Mouse (Mus musculus) heart, embryonic 13.5 days (tissue): ENCODE results near the gene Lsp1. TPM values are rescaled to one million over a fixed set of nuclear protein-coding genes. Genes with fewer than 3 reads are reported as not detected.
A peak's percentile ranks its signal among the peaks of the same experiment; 100 is the strongest.

Experiments
- ATAC-seq: fragments of 200-750 bp; cut with Nextera tagmentation; 2 replicates; pipeline ENCODE4 v1.8.0; 2017; ENCODE audit warnings: moderate TSS enrichment; ENCODE audit not compliant: insufficient number of reproducible peaks, low FRiP score, low TSS enrichment; ENCODE audit errors: extremely low read depth
- H3K27ac ChIP-seq: fragments of 300-500 bp; sonication (generic); replicated peaks from 2 replicates; pipeline ENCODE4 v1.5.1; 2015; ENCODE audit warnings: moderate library complexity, mild to moderate bottlenecking, inconsistent platforms
- H3K27me3 ChIP-seq: fragments of 300-500 bp; sonication (generic); replicated peaks from 2 replicates; pipeline ENCODE4 v1.6.1; 2015; ENCODE audit warnings: mild to moderate bottlenecking, inconsistent platforms
- H3K36me3 ChIP-seq: fragments of 300-500 bp; sonication (generic); 2 replicates; pipeline ENCODE4 v1.6.1; 2015; ENCODE audit warnings: mild to moderate bottlenecking, inconsistent platforms
- H3K4me1 ChIP-seq: fragments of 300-500 bp; sonication (generic); 2 replicates; pipeline ENCODE4 v1.6.1; 2015; ENCODE audit warnings: inconsistent platforms
- H3K4me2 ChIP-seq: fragments of 300-500 bp; sonication (generic); 2 replicates; pipeline ENCODE4 v1.6.1; 2015; ENCODE audit warnings: inconsistent platforms, mild to moderate bottlenecking, moderate library complexity
- H3K4me3 ChIP-seq: fragments of 300-500 bp; sonication (generic); 2 replicates; pipeline ENCODE4 v1.5.1; 2015; ENCODE audit warnings: moderate library complexity, mild to moderate bottlenecking, inconsistent platforms
- H3K9ac ChIP-seq: fragments of 300-500 bp; sonication (generic); 2 replicates; pipeline ENCODE4 v1.6.1; 2015; ENCODE audit warnings: inconsistent platforms, mild to moderate bottlenecking, moderate library complexity
- H3K9me3 ChIP-seq: fragments of 300-500 bp; sonication (generic); 2 replicates; pipeline ENCODE4 v1.6.1; 2016; ENCODE audit warnings: inconsistent platforms
- WGBS: fragments of 180-500 bp; shearing (Covaris S2); methylation state at CpG from one replicate; pipeline ENCODE4 v1.1.7; 2015; ENCODE audit warnings: mixed read lengths; 5-methylcytosine and 5-hydroxymethylcytosine counted together
- polyA plus RNA-seq: library from polyadenylated mRNA; unstranded; fragments of >200 nt; fragmentation: Nextera tagmentation; extraction: Ambion mirVana; gene quantifications from 2 replicates; pipeline ENCODE4 v1.2.1, GENCODE M21; 2015

The Lsp1 gene
- polyA plus RNA-seq, 1 experiment from 2014 or later, result 54.6 TPM

GRCm38 (mm10) chr7:142486751-142487162 is 26.1 kb downstream of the Lsp1 start:
- Histone ChIP-seq H3K36me3 (peaks cover 53% of the 10 kb centered on the region), H3K9ac (peak overlapping the region; percentile 51), H3K4me1 (peaks cover 64% of the 10 kb centered on the region), H3K4me3 (no peak overlapping the region), H3K27me3 (no peaks in the 10 kb centered on the region), H3K9me3 (no peaks in the 10 kb centered on the region), H3K27ac (peak overlapping the region; percentile 99), H3K4me2 (no peak overlapping the region)
- 60% methylated on average over 8 of the region's 8 CpGs for WGBS
- ATAC-seq, result no peak

- Histone ChIP-seq H3K36me3 (peaks cover 59% of the 10 kb centered on the region), H3K9me3 (no peaks in the 10 kb centered on the region), H3K4me2 (peak overlapping the region; percentile 24; the same call in 1 of the 2 replicates), H3K4me3 (no peak overlapping the region), H3K4me1 (peaks cover 58% of the 10 kb centered on the region), H3K9ac (peak overlapping the region; percentile 72), H3K27ac (peak overlapping the region; percentile 99), H3K27me3 (no peaks in the 10 kb centered on the region)
- 22% methylated on average over 9 of the region's 9 CpGs for WGBS
- ATAC-seq, result no peak
These were observed 26.8 kb downstream of the Lsp1 start for GRCm38 (mm10) chr7:142487341-142487859.

- H3K27me3 ChIP-seq, result no peaks in the 10 kb centered on the region
- no peak overlapping the region for H3K4me3 ChIP-seq
- WGBS, result 72% methylated on average over 3 of the region's 3 CpGs
- H3K9me3 ChIP-seq, result no peaks in the 10 kb centered on the region
- H3K9ac ChIP-seq, result peak overlapping the region; percentile 29; the same call in 1 of the 2 replicates
- peaks cover 62% of the 10 kb centered on the region for H3K36me3 ChIP-seq
- H3K4me1 ChIP-seq, result peaks cover 51% of the 10 kb centered on the region
- no peak overlapping the region for H3K4me2 ChIP-seq
- peak overlapping the region; percentile 99 for H3K27ac ChIP-seq
- ATAC-seq, result no peak
These were observed 27.4 kb downstream of the Lsp1 start for GRCm38 (mm10) chr7:142488053-142488452.

- peaks cover 47% of the 10 kb centered on the region for H3K36me3 ChIP-seq
- H3K27ac ChIP-seq, result peak overlapping the region; percentile 37; the same call in 1 of the 2 replicates
- no peaks in the 10 kb centered on the region for H3K27me3 ChIP-seq
- ATAC-seq, result no peak
- H3K4me2 ChIP-seq, result no peak overlapping the region
- H3K4me3 ChIP-seq, result no peak overlapping the region
- peaks cover 12% of the 10 kb centered on the region for H3K4me1 ChIP-seq
- no peaks in the 10 kb centered on the region for H3K9me3 ChIP-seq
- H3K9ac ChIP-seq, result no peak overlapping the region
- 69% methylated on average over 8 of the region's 8 CpGs for WGBS
These were observed 32.9 kb downstream of the Lsp1 start for GRCm38 (mm10) chr7:142493535-142493934.

- no peak overlapping the region for H3K9ac ChIP-seq
- no peak overlapping the region for H3K4me2 ChIP-seq
- peaks cover 21% of the 10 kb centered on the region for H3K36me3 ChIP-seq
- H3K27me3 ChIP-seq, result no peaks in the 10 kb centered on the region
- WGBS, result 78% methylated on average over 3 of the region's 3 CpGs
- no peak for ATAC-seq
- H3K4me1 ChIP-seq, result peaks cover 26% of the 10 kb centered on the region
- no peak overlapping the region for H3K27ac ChIP-seq
- H3K9me3 ChIP-seq, result no peaks in the 10 kb centered on the region
- H3K4me3 ChIP-seq, result no peak overlapping the region
These were observed 35.5 kb downstream of the Lsp1 start for GRCm38 (mm10) chr7:142496158-142496557.

GRCm38 (mm10) chr7:142496800-142497199 is 36.2 kb downstream of the Lsp1 start:
- 79% methylated on average over 5 of the region's 5 CpGs for WGBS
- Histone ChIP-seq H3K9ac (no peak overlapping the region), H3K9me3 (no peaks in the 10 kb centered on the region), H3K27me3 (no peaks in the 10 kb centered on the region), H3K27ac (no peak overlapping the region), H3K4me3 (no peak overlapping the region), H3K36me3 (peaks cover 15% of the 10 kb centered on the region), H3K4me1 (peaks cover 26% of the 10 kb centered on the region), H3K4me2 (no peak overlapping the region)
- no peak for ATAC-seq

GRCm38 (mm10) chr7:142497775-142498174 is 37.2 kb downstream of the Lsp1 start:
- 88% methylated on average over 2 of the region's 2 CpGs for WGBS
- H3K9me3 ChIP-seq, result no peaks in the 10 kb centered on the region
- no peaks in the 10 kb centered on the region for H3K27me3 ChIP-seq
- no peak overlapping the region for H3K9ac ChIP-seq
- H3K4me1 ChIP-seq, result peaks cover 26% of the 10 kb centered on the region
- peaks cover 6% of the 10 kb centered on the region; the same call in 1 of the 2 replicates for H3K36me3 ChIP-seq
- no peak overlapping the region for H3K4me2 ChIP-seq
- H3K4me3 ChIP-seq, result no peak overlapping the region
- no peak for ATAC-seq
- no peak overlapping the region for H3K27ac ChIP-seq

GRCm38 (mm10) chr7:142498575-142498974 is 38.0 kb downstream of the Lsp1 start, which contains the start of gene Tnnt3:
TSS of gene Tnnt3 (plus strand) at chr7:142498836.
- peak within 1 kb of the TSS; percentile 63 for H3K27ac ChIP-seq
- WGBS, result 85% methylated on average over 2 of the region's 2 CpGs
- H3K9me3 ChIP-seq, result no peaks in the 10 kb centered on the region
- H3K9ac ChIP-seq, result no peak within 1 kb of the TSS
- H3K4me1 ChIP-seq, result peaks cover 22% of the 10 kb centered on the region
- H3K36me3 ChIP-seq, result peaks cover 6% of the 10 kb centered on the region; the same call in 1 of the 2 replicates
- no peak for ATAC-seq
- no peaks in the 10 kb centered on the region for H3K27me3 ChIP-seq
- H3K4me3 ChIP-seq, result no peak within 1 kb of the TSS
- no peak within 1 kb of the TSS for H3K4me2 ChIP-seq

GRCm38 (mm10) chr7:142499010-142499721 is 38.6 kb downstream of the Lsp1 start:
- Histone ChIP-seq H3K27me3 (no peaks in the 10 kb centered on the region), H3K36me3 (peaks cover 6% of the 10 kb centered on the region; the same call in 1 of the 2 replicates), H3K27ac (peak overlapping the region; percentile 63), H3K9me3 (no peaks in the 10 kb centered on the region), H3K4me3 (no peak overlapping the region), H3K4me2 (no peak overlapping the region), H3K4me1 (peaks cover 22% of the 10 kb centered on the region), H3K9ac (no peak overlapping the region)
- WGBS, result 30% methylated on average over 5 of the region's 5 CpGs
- ATAC-seq, result no peak

- H3K27me3 ChIP-seq, result no peaks in the 10 kb centered on the region
- H3K4me2 ChIP-seq, result no peak overlapping the region
- peaks cover 22% of the 10 kb centered on the region for H3K4me1 ChIP-seq
- peak overlapping the region; percentile 63 for H3K27ac ChIP-seq
- no peaks in the 10 kb centered on the region for H3K9me3 ChIP-seq
- no peaks in the 10 kb centered on the region for H3K36me3 ChIP-seq
- ATAC-seq, result no peak
- H3K9ac ChIP-seq, result no peak overlapping the region
- no peak overlapping the region for H3K4me3 ChIP-seq
- WGBS, result 57% methylated on average over 1 of the region's 1 CpGs
These were observed 39.4 kb downstream of the Lsp1 start for GRCm38 (mm10) chr7:142500032-142500431.

- peaks cover 42% of the 10 kb centered on the region for H3K4me1 ChIP-seq
- no peak overlapping the region for H3K9ac ChIP-seq
- H3K4me2 ChIP-seq, result no peak overlapping the region
- H3K4me3 ChIP-seq, result no peak overlapping the region
- no peaks in the 10 kb centered on the region for H3K36me3 ChIP-seq
- H3K9me3 ChIP-seq, result no peaks in the 10 kb centered on the region
- 75% methylated on average over 4 of the region's 4 CpGs for WGBS
- no peak overlapping the region for H3K27ac ChIP-seq
- no peaks in the 10 kb centered on the region for H3K27me3 ChIP-seq
- ATAC-seq, result no peak
These were observed 42.6 kb downstream of the Lsp1 start for GRCm38 (mm10) chr7:142503206-142503605.

- WGBS, result 19% methylated on average over 2 of the region's 2 CpGs
- no peak overlapping the region; the same call in 1 of the 2 replicates for H3K27ac ChIP-seq
- H3K9ac ChIP-seq, result peak overlapping the region; percentile 26
- no peaks in the 10 kb centered on the region for H3K36me3 ChIP-seq
- no peaks in the 10 kb centered on the region for H3K27me3 ChIP-seq
- no peaks in the 10 kb centered on the region for H3K9me3 ChIP-seq
- ATAC-seq, result no peak
- H3K4me3 ChIP-seq, result no peak overlapping the region
- no peak overlapping the region for H3K4me2 ChIP-seq
- H3K4me1 ChIP-seq, result peaks cover 43% of the 10 kb centered on the region
These were observed 45.3 kb downstream of the Lsp1 start for GRCm38 (mm10) chr7:142505942-142506341.
